Mouse (Mus musculus) small intestine, adult 2 months (tissue): ENCODE results near the gene 1700037H04Rik.

Experiments used
- CTCF ChIP-seq: fragments of 200-500 bp; IDR thresholded peaks from 2 replicates; pipeline ENCODE4 v1.5.1; 2012; ENCODE audit warnings: low read depth, mild to moderate bottlenecking, control low read depth, inconsistent platforms, low read length, moderate library complexity, mixed read lengths; ENCODE audit not compliant: insufficient replicate concordance, insufficient read length; ENCODE audit errors: extremely low read depth
- POLR2A ChIP-seq: fragments of 200-500 bp; IDR thresholded peaks from 2 replicates; pipeline ENCODE4 v1.6.1; 2012; ENCODE audit warnings: low read depth, mild to moderate bottlenecking, control low read depth, inconsistent platforms, low read length, moderate library complexity

GRCm38 (mm10) chr2:131132111-131132888, 27.6 kb downstream of the 1700037H04Rik start:
- no peak for TF ChIP-seq CTCF
- no peak for TF ChIP-seq POLR2A
